Mouse (Mus musculus) liver, adult 2 months (tissue): Measurements from ENCODE around the gene Pappa.

Experiments used
- CTCF ChIP-seq: fragments of 200-500 bp; IDR thresholded peaks from 2 replicates; pipeline ENCODE4 v1.5.1; 2011; ENCODE audit warnings: low read depth, low read length, control low read depth
- POLR2A ChIP-seq: fragments of 200-500 bp; IDR thresholded peaks from 2 replicates; pipeline ENCODE4 v1.6.1; 2011; ENCODE audit warnings: low read length, control low read depth; ENCODE audit not compliant: insufficient read depth; ENCODE audit errors: extremely low read depth

DNA sequence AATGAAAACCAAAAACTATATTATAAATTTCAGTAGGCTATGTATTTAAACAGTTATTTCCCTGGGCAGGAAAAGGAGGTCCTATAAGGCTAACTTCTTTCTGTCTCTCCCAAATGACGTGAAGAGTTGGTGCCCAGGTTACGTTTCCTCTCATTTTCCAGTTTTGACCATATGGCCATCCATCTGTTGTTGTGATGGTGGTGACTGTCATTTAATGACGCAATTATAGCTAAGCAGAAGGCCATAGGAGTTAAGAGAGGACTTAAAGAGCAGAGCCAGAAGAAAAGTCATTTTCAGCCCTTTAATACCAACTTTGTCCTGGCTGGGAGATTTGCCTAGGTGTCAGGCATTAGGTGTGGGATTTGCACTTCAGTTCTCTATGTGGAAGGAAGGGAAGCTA, 176.5 kb downstream of the Pappa start:
- TF ChIP-seq POLR2A (no peak), CTCF (no peak)
